Mouse (Mus musculus) MEL (cell line): Measurements from ENCODE around the gene Gas2.

Experiments used
- CHD2 ChIP-seq: IDR thresholded peaks from 2 replicates; pipeline ENCODE4 v1.6.1; 2011; ENCODE audit warnings: low read length, improper control_type of control experiment
- CTCF ChIP-seq, 3 experiments: IDR thresholded peaks in 2 of 3; conservative IDR thresholded peaks in 1 of 3; 2 replicates each; pipeline ENCODE4 v1.5.1; 2011 to 2012; ENCODE audit warnings: low read length in 3 of 3, low read depth in 2 of 3, mild to moderate bottlenecking in 2 of 3, improper control_type of control experiment in 1 of 3, inconsistent platforms in 1 of 3, mixed read lengths in 1 of 3, moderate library complexity in 1 of 3; ENCODE audit not compliant: control insufficient read depth in 1 of 3, insufficient read depth in 1 of 3, poor library complexity in 1 of 3, severe bottlenecking in 1 of 3
- ELF1 ChIP-seq: IDR thresholded peaks from 2 replicates; pipeline ENCODE4 v1.6.1; 2014; ENCODE audit warnings: low read depth, mild to moderate bottlenecking, inconsistent platforms, low read length, improper control_type of control experiment, moderate library complexity
- EP300 ChIP-seq, 2 experiments: IDR thresholded peaks; 2 replicates each; pipeline ENCODE4 v1.6.1; 2011; ENCODE audit warnings: improper control_type of control experiment in 2 of 2, low read length in 2 of 2, low read depth in 1 of 2, mild to moderate bottlenecking in 1 of 2
- GATA1 ChIP-seq: IDR thresholded peaks from 2 replicates; pipeline ENCODE4 v1.6.1; 2011; ENCODE audit warnings: low read depth, low read length, improper control_type of control experiment
- JUND ChIP-seq: IDR thresholded peaks from 2 replicates; pipeline ENCODE4 v1.6.1; 2011; ENCODE audit warnings: low read depth, mild to moderate bottlenecking, improper control_type of control experiment, low read length
- MAFK ChIP-seq: IDR thresholded peaks from 2 replicates; pipeline ENCODE4 v1.6.1; 2011; ENCODE audit warnings: low read depth, mild to moderate bottlenecking, low read length, improper control_type of control experiment, borderline replicate concordance
- MAX ChIP-seq: IDR thresholded peaks from 2 replicates; pipeline ENCODE4 v1.6.1; 2011; ENCODE audit warnings: low read length, improper control_type of control experiment
- MXI1 ChIP-seq: IDR thresholded peaks from 2 replicates; pipeline ENCODE4 v1.6.1; 2011; ENCODE audit warnings: mild to moderate bottlenecking, low read depth, low read length, improper control_type of control experiment
- NRF1 ChIP-seq: IDR thresholded peaks from 2 replicates; pipeline ENCODE4 v1.6.1; 2014; ENCODE audit warnings: low read depth, mild to moderate bottlenecking, inconsistent platforms, low read length, improper control_type of control experiment, moderate library complexity; ENCODE audit not compliant: poor library complexity, insufficient read depth, severe bottlenecking
- POLR2A ChIP-seq, 2 experiments: IDR thresholded peaks; 2 replicates each; pipeline ENCODE4 v1.6.1; 2011 to 2012; ENCODE audit warnings: low read length in 2 of 2, mild to moderate bottlenecking in 2 of 2, control low read depth in 1 of 2, improper control_type of control experiment in 1 of 2, low read depth in 1 of 2, moderate library complexity in 1 of 2; ENCODE audit not compliant: control insufficient read depth in 1 of 2, insufficient read depth in 1 of 2, poor library complexity in 1 of 2
- UBTF ChIP-seq: IDR thresholded peaks from 2 replicates; pipeline ENCODE4 v1.6.1; 2012; ENCODE audit warnings: low read depth, mild to moderate bottlenecking, inconsistent platforms, low read length, improper control_type of control experiment, moderate library complexity, borderline replicate concordance; ENCODE audit not compliant: insufficient read depth
- USF1 ChIP-seq: IDR thresholded peaks from 2 replicates; pipeline ENCODE4 v1.6.1; 2014; ENCODE audit warnings: low read depth, mild to moderate bottlenecking, inconsistent platforms, low read length, improper control_type of control experiment, moderate library complexity
- ZKSCAN1 ChIP-seq: IDR thresholded peaks from 2 replicates; pipeline ENCODE4 v1.6.1; 2012; ENCODE audit warnings: low read depth, mild to moderate bottlenecking, inconsistent platforms, low read length, improper control_type of control experiment, moderate library complexity

DNA sequence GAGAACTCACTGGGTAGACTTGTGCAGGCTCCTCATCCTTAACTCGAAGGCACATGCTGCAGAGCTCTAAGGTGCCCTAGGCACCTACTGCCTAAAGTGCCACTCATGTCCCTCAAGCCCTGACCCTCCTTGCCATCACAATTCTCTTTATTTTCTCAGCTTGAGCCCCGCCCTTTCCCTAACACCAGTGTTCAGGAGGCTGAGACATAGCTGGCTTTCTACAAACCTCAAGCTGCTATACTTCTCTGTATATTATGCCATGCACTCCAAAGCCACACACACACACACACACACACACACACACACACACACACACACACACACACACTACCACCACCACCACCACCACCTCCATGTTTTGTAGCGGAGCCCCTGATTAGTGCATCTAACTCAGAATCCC, 153.8 kb downstream of the Gas2 start, which contains the start of gene 1700015G11Rik:
- TF ChIP-seq POLR2A (IDR thresholded peaks at IDR 0.05; ENCODE audit: control insufficient read depth in 1 of 2, insufficient read depth in 1 of 2, low read depth in 1 of 2, low read length in 2 of 2, poor library complexity in 1 of 2) (no peak), CTCF (IDR thresholded peaks at IDR 0.05 in 2 of 3, conservative IDR thresholded peaks at IDR 0.05 in 1 of 3; ENCODE audit: control insufficient read depth in 1 of 3, insufficient read depth in 1 of 3, low read depth in 2 of 3, low read length in 3 of 3, poor library complexity in 1 of 3, severe bottlenecking in 1 of 3) (no peak), NRF1 (no peak), ZKSCAN1 (no peak), CHD2 (no peak), USF1 (no peak), MAX (no peak), MAFK (no peak), UBTF (no peak), GATA1 (no peak), MXI1 (no peak), EP300 (IDR thresholded peaks at IDR 0.05; ENCODE audit: low read depth in 1 of 2, low read length in 2 of 2) (no peak), ELF1 (no peak), JUND (no peak)
